Mouse (Mus musculus) cerebellum, postnatal 14 days (tissue): Measurements from ENCODE around the gene Ceacam15.
"Not testable (repeated sequence)": the region's sequence is repeated elsewhere in the genome, so short reads cannot be mapped to it uniquely, and the experiment has no call there.

Experiments used
- DNase-seq, 2 experiments: peaks; one replicate each; pipeline ENCODE4 v3.0.0; 2021; ENCODE audit warnings: mixed read lengths in 2 of 2

The Ceacam15 gene

DNA sequence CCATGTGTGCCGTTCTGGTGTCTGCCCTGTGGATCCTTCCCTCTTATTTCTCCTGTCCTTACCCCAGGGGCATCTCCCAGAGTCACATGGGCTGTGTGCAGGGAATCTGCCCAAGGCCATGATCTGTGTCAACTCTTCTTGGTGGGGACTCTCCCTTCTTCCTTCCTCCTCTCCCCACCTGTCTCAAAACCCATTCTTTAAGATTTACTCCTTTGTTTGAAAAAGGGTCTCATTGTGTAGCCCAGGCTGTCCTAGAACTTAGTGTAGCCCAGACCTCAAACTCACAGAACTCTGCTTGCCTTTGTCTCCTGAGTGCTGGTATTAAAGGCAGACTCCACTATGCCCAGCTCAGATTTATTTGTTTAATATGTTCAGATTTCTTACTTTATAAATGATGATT, at the start of gene Ceacam15:
Gene Ceacam15, minus strand, starts transcription at position 101 of the 400 bp plus-strand sequence.
- DNase-seq: no peak

DNA sequence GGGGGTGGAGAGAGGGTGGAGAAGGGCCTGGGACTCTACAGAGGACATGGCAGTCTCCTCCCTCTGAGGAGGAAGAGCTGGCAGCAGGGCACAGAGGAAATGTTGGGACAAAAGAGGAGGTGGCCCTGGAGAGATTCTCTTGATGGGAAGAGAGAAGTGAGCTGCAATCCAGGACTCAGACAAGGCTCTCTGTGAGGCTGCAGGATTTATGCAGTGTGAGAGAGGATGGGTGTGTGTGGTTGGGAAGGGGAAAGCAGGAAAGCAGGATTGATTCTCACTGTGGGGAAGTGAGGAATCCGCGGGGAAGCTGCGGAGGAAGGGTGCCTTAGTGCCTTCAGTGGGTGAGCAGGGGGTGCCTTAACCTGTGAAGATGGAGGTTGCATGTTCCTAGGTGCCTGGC, 47.0 kb upstream of the Ceacam15 start:
- DNase-seq: not testable (repeated sequence)

DNA sequence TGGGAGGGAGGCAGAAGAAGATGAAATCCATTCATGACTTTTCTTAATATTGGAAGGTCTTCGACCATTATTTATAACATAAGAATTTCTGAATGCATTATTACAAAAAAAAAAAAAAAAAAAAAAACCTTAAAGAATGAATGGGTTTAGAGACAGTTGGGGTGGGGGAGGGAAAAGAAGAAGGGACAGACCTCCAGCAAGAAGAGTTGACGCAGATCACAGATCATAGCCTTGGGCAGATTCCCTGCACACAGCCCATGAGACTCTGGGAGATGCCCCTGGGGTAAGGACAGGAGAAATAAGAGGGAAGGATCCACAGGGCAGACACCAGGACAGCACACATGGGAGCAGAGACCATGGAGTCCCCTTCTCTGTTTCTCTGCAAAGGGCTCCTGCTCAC, 46.1 kb upstream of the Ceacam15 start, which contains the start of gene Ceacam9:
Gene Ceacam9, plus strand, starts transcription at position 301 of the 400 bp plus-strand sequence.
- DNase-seq: no peak

DNA sequence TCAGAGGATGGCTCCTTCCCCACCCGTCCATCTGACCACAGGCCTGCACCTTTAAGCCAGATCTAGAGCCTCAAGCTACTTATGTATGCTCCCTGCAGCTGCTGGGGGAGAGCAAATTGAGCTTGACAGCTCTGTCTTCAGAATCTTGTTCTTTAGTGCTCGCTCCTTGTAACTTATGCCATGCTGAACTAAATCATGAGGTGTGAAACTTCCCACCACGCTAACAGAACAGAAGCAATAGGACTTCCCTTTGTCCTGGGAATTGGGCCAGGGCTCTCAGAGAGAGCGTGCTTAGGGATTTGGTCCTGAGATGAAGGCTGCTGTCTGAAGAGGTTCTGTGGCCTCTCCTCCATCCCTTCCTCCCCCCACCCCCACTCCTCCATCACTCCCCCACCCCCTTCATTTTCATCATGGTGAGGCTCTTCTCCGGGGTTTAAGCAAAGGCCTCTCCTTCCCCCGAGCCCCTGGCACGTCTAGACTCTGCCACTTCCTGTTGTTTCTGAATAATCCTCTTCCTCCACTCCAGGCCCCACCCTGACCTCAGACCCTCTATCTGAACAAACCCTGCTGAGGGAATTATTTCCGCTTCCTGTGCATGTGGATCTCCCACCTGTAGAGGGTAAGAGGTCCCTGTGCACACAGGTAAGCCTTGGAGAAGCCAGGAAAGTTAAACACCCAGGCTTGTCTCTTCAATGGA, 41.1 kb upstream of the Ceacam15 start:
- not testable (repeated sequence) for DNase-seq

DNA sequence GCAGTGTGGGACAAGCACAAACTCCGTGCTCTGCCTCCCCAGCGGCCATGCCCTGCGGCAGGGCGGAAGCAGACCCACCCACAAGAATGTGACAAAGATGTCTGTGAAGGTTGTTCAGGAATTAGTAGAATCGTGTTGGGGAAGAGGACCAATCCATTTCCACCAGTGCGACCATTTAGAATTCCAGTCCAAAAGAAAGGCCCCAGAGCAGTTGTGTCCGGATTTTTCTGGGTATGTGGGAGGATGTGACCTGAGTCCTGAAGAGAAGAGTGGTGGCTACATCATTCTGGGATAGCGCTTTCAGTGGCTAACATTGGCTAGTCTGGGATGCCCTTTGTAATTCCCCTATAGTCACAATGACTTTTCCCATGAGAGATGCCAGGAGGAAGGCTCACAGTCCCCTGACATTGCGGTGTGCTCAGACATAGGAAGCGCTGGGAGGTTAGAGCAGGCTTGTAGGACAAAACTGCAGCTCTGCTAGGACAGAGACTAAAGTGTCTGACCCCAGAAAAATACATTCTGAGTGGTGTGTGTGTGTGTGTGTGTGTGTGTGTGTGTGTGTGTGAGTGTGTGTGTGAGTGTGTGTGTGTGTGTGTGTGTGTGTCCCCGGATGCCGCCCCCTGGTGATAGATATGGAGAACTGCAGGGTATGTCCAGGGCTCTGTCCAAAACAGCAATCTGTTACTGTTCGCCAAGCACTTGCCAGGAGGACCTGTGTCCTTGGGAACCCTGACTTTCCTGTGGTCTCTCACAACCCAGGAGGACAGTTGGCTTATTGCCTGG, 37.3 kb upstream of the Ceacam15 start:
- peak in 1 of 2 experiments; percentile 29 for DNase-seq

DNA sequence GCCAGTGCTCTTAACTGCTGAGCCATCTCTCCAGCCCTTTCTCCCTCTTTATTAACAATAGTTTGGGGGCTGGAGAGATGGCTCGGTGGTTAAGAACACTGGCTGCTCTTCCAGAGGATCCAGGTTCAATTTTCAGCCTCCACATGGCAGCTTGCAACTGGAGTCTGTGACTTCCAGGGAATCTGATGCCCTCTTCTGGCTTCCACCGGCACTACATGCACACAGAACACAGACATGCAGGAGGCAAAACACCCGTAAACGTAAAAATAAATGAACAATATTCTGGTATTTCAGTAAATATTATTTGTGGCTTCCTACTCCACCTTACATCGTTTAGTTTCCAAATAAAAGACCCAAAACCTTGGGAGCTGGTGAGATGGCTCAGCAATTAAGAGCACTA, 35.1 kb upstream of the Ceacam15 start:
- no peak for DNase-seq

DNA sequence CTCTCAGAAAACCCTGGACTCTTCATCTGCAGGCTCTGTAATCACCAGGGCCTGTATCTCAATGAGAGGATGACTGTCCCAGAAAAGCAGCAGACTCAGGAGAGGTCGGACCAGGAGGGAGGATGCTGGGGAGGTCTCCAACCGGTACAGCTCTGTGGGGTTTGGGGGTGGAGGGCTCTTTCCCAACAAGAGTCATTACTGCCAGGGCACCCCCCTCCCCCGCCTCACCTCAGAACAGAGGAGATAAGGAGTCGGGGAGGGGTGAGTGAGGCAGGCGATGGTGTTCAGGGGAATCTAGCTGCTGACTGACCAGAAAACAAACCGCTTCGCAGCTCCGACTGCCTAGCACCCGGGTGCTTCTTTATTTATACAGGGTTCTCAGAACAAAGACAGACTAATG, 32.7 kb upstream of the Ceacam15 start:
- DNase-seq: no peak

DNA sequence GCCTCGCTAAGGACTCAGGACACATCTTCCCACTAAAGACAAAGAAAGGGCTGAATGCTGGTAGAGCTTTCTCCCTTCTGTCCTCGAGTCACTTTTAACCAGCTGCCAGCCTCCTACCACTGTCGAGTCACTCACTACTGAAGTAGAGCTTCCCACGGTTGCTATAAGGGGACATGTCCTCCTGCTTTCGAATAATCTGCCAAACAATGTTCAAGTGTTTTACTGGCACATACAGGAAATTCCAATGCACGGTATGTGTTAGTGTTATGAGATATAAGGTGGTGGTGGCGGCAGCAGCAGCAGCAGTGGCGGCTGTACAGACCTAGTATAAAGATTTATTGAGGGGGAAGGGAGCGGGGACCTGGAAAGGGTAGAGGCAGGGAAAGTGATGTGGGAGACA, 30.9 kb upstream of the Ceacam15 start:
- no peak for DNase-seq

DNA sequence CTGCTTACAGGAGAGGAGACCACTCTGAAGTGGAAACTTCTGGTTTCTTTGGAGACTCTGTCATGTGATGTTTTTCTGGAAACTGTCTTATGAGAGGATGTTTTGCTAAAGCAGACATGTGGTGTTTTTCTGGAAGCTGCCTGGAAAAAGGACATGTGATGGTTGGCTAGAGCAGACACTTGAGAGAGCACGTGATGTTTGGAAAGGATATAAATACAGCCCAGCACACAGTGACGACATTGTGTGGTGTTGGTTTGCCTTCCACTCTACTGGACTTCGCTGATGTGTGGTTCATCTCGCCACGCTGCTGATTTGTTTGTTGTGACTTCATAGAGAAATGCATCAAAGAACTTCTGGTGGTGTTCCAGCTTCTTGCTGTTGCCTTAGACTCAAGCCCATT, 25.1 kb upstream of the Ceacam15 start:
- DNase-seq: no peak

DNA sequence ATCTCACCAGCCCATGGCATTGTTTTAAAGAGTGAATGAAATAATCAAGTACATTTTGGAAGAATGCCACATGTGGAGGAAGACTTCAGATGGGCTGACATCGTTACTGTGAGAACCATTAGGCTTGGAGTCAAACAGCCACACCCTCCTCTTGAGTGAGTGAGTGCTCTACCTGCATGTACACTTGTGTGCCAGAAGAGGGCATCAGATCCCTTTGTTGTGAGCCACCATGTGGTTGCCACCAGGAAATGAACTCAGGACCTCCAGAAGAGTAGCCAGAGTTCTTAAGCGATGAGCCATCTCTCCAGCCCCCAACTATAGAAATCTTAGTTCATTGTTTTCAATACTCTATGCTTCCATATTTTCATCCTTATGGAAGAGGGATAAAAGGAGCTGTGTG, 23.5 kb upstream of the Ceacam15 start:
- no peak for DNase-seq

DNA sequence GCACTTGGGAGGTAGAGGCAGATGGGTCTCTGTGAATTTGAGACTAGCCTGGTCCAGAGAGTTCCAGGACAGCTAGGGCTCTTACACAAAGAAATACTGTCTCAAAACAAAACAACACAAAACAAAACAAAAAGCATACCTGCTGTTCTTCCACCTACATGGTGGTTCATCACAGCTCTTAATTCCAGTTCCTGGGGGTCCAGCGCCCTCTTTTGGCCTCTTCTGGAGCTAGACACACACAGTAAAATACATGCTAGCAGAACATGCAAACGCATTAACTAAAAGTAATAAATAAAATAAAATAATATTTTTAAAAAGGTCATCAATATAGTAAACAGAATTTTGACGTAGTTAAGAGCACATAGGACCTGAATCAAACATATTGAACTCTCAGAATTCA, 19.5 kb upstream of the Ceacam15 start:
- DNase-seq: peak; percentile 57 to 72

DNA sequence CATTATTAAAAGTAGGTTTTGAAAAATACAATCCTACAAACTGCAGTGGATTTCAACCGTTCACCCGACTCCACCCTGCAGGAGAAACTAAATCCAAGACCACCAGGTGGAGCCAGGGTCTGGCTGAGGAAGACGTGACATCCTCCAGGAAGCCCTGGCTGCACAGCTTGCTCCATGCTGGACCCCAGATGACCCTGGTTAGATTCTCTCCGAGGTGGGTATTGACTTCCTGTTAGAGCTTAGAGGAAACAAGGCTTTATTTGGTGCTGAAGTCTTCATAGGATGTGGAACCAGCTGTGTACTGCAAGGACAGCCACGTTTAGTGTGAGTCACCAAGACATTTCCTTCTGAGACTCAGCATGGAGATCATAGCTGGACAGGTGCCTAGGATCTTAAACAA, 13.7 kb upstream of the Ceacam15 start:
- DNase-seq: no peak

DNA sequence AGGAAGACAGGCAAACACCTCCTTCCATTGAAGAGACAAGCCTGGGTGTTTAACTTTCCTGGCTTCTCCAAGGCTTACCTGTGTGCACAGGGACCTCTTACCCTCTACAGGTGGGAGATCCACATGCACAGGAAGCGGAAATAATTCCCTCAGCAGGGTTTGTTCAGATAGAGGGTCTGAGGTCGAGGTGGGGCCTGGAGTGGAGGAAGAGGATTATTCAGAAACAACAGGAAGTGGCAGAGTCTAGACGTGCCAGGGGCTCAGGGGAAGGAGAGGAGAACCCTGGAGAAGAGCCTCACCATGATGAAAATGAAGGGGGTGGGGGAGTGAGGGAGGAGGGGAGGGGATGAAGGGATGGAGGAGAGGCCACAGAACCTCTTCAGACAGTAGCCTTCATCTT, 4.7 kb upstream of the Ceacam15 start:
- not testable (repeated sequence) for DNase-seq

DNA sequence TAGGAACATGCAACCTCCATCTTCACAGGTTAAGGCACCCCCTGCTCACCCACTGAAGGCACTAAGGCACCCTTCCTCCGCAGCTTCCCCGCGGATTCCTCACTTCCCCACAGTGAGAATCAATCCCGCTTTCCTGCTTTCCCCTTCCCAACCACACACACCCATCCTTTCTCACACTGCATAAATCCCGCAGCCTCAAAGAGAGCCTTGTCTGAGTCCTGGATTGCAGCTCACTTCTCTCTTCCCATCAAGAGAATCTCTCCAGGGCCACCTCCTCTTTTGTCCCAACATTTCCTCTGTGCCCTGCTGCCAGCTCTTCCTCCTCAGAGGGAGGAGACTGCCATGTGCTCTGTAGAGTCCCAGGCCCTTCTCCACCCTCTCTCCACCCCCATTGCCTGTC, 806 bp downstream of the Ceacam15 start:
- not testable (repeated sequence) for DNase-seq

DNA sequence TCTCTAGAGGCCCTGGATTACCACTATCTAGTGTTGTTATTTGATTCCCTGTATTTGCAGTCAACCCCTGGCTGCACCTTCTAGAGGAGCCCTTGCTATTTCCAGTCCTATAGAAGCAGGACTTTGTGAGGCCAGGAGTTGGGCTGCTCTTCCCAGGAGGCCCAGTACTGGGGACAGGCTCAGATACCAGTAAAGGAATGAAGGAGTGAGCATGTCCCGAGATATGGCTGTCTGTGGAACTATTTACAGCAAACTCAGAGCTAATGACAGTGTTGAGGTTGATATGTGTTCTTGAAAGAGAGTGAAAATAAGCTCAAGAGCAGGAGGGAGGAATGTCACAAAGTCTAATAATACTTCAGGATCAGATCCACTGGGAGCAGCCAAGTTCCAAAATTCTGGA, 1.7 kb downstream of the Ceacam15 start:
- DNase-seq: no peak

DNA sequence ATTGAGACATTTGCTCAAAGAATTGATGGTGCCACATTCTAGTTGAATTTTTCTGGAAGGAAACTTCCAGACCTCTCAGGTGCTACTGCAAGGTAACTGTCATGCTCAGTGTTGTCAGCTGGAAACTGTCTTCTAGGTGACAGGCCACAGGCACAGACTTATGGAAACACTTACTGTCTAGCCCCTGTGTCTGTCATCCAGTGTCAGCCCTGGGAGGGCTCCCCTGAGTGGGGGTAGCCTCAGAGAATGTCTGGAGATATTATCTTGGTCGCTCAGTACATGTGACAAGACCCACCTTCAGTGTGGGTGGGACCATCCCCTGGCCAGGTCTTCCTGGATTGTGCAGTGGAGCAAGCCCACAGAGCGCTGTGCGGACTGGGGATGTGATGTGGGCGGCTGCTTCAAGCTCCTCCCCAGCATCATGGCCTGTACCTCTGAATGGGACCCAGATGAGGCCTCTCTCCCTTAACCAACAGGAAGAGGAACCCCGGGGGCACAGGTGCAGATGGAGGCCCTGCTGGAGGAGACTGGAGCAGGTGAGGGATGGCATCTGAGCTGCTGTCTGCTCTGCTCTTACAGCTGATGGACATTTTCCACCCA, 7.1 kb downstream of the Ceacam15 start:
- not testable (repeated sequence) for DNase-seq

DNA sequence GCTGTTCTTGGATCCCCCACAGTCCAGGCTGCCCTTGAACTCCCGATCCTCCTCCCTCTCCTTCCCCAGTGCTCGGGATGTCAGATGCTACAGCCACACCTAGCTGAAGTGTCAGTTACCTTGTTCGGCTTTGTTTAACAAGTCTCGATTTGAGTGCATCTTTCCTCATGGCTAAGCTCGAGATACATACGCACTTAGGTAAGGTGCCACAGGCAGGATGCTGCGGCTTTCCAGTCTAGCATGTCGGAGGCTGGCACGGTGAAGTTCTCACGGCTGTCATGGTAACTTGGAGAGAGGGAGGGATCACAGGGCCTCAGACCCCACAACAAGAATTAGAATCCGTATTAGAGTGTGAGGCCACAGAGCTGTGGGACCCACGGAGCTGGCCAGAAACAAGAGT, 31.2 kb downstream of the Ceacam15 start:
- no peak for DNase-seq

DNA sequence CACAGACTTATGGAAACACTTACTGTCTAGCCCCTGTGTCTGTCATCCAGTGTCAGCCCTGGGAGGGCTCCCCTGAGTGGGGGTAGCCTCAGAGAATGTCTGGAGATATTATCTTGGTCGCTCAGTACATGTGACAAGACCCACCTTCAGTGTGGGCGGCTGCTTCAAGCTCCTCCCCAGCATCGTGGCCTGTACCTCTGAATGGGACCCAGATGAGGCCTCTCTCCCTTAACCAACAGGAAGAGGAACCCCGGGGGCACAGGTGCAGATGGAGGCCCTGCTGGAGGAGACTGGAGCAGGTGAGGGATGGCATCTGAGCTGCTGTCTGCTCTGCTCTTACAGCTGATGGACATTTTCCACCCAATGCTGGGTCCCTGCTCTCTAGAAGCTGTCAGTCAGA, 32.4 kb downstream of the Ceacam15 start:
- not testable (repeated sequence) for DNase-seq

DNA sequence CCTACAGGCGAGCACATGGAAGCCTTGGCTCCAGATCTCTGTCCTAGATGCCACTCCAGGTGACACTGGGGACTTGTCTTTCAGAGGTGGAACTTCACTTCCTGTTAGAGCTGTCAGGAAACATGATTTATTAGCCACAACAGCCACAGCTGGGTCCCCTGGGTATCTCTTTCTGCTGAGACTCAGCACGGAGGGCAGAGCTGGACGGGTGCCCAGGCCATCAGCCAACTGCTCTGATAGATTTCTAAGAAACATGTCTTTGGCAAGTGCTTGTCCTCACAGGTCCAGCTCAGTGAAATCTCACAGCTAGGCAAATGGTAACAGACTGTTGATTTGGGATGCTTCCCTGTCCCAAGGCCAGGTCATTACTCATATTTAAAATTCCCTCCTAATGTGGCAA, 36.5 kb downstream of the Ceacam15 start:
- peak; percentile 90 to 94 for DNase-seq

DNA sequence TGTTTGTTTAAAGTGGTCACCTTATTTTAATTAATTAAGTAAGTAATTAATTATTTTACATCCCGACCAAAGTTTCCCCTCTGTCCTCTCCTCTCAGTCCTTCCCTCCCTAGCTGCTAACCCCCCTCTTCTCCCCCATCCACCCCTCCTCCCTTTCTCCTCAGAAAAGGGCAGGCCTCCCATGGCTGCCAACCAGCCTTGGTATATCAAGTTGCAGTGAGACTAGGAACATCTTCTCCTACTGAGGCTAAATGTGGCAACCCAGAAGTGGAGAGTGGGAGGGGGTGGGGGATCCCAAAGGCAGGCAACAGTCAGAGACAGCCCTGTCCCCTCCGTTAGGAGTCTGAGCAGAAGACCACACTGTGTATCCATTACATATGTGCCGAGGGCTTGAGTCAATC, 40.4 kb downstream of the Ceacam15 start:
- no peak for DNase-seq

DNA sequence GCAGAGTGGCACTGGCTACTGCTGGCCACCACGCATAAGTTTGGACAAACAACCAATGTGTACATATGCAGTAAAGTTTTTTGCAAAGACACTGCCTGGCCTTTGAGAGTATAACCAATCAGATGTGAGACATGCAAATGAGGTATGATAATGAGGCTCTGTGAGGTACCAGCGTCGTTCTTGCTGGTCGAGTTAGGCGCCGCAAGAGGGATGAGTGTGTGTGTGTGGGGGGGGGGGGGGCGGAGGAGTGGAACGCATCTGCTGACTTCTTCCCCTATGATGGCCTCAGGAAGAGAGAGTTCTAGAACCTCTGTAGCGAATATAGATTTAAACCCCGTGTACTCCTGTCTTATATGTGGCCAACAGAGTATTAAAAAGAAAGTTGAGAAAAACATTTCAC, 41.6 kb downstream of the Ceacam15 start:
- DNase-seq: not testable (repeated sequence)

DNA sequence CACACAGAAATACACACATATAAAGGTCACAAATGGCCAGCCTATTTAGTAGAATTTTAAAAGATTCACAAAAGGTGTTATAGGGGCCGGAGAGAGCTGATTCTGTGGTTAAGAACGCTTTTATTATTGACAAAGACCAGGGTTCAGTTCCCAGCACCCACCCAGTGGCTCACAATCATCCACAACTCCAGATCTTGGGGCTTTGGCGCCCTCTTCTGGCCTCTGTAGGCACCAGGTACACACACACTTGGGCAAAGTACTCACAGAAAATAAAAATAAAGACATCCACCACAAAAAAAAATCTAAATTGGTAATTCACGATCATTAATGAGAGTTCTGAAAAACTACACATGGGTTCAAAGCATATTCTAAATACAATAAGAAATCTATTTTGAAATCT, 43.6 kb downstream of the Ceacam15 start:
- DNase-seq: no peak

DNA sequence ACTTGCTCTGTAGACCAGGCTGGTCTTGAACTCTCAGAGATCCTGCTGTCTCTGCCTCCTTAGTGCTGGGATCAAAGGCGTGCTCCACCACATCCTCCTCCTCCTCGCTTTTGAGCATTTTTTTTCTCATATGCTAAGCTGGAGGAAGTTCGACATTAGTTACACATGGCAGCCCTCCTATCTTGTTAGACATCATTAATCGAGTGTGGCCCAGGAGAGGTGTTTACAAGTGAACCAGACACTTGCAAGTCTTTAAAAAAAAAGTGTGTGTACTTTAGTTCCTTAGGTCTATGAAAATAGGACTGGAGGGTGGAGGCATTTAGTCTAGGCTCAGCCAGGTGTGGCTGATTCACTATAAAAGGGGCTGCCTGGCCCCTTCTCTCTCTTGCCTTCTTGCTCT, 44.5 kb downstream of the Ceacam15 start:
- DNase-seq: no peak
